Mouse (Mus musculus) cerebellum, adult 11 months (tissue): ENCODE results near the gene Coro7.

Experiments
- DNase-seq: peaks from one replicate; pipeline ENCODE4 v3.0.0; 2022

The Coro7 gene

DNA sequence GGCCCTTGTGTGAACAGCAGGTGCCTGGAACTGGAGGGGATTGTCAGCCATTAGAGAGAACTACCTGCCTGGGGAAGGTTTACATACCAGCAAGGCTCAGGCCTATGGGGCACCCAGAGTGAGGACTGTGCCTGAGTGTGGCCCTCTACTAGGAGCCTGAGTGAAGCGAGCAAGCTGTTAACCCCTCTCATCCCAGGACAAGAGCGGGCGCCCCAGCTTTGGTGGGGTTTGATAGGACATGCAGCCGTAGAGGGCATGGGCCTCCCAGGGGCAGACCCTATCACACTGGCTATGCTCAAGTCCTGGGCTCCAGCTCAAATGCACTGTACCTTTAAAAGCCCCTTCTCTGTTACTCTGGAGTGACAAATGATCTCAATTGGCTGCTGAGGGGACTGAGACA is 32.7 kb downstream of the Coro7 start:
- no peak for DNase-seq

DNA sequence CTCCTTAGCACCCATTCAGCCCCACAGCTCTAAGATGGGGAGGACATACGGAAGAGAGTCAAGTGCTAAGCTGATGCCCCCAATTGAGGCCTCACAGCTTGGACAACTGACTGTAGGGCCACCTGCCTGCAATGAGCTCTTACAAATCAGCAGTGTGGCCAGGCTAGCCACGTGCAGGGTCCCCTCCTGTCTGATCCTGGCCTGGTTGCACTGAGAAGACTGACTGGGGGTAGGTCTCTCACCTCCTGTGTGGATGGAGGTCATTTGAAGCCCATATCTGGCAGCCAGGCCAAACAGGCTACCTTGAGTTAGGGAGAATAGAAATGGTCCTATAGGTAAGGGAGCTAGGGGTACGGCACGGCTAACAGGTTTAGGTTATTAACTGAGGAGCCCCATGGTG is 33.7 kb downstream of the Coro7 start:
- no peak for DNase-seq

DNA sequence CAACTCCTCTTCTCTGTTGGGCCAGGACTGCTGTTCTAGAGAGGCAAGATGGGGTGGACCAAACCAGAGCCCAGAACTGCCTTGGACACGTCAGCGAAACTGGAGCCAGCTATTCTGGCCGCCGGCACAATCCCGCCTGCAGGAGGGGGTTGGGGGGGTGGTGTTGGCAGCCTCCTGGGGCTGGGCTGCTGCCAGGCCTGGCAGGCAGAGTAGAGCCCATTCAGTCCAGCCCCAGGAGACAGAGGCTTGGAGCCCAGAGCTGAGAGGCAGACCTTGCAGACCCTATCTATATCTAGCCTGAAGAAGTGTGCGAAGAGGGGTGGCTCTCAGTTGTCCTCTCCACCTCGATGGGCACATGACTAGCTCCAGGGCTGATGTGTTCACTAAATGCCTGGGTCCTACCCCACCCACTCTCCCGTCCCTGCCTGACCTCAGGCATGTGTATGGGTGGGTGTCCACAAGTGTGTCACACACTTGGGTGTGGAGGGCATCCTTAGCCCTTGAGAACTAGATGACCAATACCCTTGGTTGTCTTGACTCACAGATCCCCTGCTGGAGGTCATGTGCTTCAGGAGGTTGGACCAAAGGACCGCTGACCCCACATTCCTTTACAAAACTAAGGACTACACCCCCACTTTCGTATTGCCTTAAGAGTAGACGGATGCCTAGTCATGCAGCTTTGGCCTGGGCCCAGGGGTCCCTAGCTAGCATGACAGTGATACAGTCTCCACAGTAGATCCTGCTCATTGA is 35.7 kb downstream of the Coro7 start:
- peak; percentile 71 for DNase-seq

DNA sequence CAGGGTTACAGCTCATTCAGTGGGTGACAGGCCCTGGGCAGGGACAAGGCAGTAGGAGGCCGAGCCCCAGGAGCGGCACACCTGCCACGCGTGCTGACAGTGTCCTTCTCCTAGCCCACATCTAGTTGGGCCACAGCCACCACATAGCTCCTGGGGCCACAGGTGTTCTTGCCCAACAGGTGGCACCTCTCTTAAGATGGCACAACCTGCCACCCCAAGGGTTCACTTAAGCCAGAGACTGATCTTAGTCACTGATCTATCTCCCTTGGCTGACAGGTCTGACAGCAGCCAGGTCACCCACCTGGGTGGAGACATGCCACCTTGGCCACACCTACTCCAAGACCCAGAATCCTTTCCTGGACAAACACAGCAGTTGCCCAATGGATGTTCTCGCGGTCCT is 36.6 kb downstream of the Coro7 start:
- no peak for DNase-seq

DNA sequence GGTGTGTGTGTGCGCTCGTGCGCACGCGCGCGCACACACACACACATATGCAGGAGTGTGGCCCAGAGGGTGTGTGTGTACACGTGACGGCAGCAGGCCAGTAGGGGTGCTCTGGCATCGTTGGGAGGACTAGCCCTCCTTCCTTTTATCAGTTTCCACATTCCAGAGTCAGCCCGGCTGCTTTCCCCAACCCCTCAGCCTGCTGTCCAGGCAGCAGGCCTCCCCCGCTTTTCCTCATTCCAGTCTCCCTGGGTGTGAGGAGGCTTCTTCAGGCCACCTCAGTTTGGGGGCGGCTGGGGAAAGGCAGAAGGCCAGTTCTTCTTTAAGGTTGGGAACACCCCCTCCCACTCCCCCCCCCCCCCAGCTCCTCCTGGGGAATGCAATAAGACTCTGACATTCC is 37.4 kb downstream of the Coro7 start:
- DNase-seq: no peak

DNA sequence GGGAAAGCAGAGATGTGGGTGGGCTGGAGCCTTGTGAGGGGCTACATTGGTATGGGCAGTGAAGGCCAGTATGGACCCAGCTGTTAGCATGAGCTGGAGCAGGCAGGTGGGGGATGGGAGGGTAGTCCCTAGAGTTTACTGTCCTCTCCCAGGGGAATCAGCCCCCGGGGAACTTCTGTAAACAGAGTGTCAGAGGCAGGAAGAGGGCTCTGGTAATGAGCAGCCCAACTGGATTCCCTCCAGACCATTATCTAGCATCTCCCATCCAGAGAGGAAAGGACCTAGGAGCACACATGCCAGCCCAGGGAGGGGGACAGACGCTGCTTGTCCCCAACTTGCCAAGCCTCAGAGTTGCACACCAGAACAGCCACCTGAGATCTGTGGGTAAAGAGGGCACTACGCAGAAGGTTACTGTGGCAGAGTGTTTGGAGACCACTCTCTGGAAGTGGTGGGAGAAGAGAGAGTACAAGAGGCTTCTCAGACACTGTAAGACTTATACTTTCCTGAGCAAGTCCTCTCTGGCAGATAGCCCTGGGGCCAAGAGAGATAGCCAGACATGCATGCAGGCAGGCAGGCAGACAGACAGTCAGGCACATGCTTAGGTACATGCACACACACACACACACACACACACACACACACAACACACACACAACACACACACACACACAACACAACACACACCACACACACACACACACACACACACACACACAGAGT is 38.3 kb downstream of the Coro7 start:
- no peak for DNase-seq

DNA sequence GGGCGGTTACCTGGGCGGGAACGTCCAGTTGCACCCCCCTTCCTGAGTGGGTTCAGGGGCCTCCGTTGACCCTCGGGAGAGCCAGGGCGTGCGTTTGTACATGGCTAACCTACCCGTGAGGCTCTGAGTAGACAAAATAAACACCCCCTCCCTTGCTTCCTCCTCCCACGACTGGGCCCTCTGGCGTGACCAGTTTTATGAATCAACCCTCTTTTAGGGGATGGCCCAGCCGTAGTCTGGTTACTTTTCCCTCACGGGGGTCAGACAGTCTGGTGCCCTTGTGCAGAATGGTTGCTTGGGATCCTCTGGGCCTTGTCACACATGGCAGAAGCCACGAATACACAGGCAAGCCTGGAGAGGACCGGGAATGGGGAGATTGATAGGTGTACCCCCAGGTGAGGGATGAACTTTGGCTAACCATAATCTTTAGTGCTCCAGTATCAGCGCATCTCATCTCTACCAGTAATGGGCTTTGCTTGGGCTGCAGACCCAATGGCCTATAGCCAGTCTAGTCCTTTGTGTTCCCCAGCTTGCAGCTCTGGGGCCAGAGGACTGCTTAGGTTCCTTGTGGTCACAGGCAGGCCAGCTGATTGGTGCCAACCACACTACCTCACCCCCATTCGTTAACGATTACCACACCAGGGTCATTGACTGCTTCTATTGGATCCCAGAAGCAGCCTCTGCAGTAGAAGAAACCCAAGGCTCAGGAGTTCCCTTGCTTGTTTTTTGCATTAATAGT is 39.1 kb downstream of the Coro7 start:
- no peak for DNase-seq

DNA sequence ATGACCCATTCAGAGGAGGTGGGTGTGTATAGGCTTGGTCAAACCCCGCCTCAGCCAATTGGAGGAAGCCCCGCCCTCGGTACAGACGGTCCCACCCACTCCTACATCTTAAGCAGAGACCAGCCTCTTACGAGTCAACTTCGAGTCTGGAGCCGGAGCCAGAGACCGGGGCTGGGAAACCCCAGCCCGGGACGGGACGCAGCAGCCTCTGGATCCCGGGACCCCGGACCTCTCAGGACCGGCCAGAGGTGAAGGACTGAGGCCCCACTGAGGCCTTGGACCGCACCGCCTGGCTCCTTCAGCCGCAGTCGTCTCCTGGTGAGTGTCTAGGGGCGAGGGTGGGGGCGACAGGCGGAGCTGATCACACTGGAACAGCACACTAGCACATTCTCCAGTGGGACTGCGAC is 39.7 kb downstream of the Coro7 start, which contains the start of the genes Vasn and Dnaja3:
Vasn (plus strand) TSS at position 111 of the 407 bp plus-strand sequence.
Dnaja3 (plus strand) TSS at position 159 of the 407 bp plus-strand sequence.
- DNase-seq: no peak

DNA sequence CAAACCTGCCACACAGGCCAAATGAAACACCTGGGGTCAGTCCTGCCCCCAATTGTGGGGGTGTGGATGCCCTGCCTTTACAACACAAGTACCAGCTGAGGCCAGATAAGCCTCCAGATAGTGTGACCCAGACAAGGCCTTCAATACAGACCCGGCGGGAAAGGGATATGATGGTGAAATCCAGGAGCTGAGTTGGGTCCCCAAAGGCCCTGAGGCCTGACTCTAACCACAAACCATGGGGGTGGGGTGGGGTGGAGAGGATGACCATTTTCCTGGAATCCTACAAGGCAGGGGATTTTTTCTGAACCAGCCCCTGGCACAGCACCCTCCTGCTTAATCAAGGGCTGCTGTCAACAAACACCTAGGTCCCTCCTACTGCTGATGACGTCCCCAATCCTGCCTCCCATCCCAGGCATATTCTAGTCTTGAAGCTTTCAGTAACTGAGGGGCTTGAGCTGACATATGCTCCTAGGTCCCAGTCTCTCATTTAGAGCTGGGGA is 40.6 kb downstream of the Coro7 start:
- no peak for DNase-seq

DNA sequence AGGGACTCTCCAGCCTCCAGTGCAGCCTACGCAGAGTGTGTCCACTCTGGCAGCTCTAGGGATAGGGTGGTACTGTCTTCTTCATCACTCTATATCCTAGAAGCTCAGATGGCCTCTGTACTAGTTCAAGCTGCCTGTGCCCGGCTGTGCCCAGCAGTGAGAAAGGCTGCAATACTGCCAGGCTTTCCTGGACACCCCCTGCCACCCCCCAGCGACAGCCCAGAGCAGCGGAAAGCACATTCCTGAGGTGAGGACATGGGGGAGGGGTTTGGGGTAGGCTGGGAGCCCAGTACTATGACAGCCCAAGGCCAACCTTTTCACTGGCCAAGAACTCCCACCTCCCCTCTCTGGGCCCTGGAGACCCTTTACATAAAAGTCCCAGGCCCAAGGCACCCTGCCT is 43.8 kb downstream of the Coro7 start:
- no peak for DNase-seq

DNA sequence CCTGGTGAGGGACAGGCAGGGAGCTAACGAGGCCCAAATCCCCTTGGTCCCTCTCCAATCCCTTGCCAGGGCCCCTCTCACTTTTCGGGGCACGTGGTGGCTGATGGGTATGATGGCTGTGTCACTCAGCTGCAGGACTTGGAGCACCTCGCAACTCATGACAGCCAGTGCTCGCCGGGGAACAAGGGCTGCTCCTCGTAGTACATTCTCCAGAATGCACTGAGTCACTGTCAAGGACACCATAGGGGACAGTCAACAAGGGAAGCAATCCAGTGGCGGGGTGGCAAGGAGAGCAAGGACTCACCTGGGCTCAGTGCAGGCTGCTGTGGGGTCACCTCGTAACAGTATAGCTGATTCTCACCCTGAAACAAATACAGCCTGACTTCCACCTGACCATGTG is 44.9 kb downstream of the Coro7 start:
- no peak for DNase-seq

DNA sequence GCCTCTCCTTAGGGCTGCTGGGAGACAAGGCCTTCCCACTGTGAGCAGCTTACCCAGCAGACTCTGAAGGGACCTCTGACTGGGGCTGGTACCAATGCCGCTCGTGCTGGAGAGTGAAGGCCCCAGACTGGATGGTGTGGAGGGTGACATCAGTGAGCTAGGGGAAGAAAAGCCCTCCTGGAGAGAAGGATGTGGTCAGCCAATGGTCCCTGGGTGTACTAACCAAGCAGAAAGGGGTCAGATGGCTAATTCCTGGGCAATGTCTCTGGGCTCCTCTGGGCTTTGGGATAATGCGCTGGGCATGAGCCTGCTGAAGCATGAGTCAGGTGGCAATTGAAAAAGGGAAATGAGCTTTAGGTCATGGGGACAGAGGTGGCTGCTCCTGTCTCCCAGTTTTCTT is 45.9 kb downstream of the Coro7 start:
- no peak for DNase-seq

DNA sequence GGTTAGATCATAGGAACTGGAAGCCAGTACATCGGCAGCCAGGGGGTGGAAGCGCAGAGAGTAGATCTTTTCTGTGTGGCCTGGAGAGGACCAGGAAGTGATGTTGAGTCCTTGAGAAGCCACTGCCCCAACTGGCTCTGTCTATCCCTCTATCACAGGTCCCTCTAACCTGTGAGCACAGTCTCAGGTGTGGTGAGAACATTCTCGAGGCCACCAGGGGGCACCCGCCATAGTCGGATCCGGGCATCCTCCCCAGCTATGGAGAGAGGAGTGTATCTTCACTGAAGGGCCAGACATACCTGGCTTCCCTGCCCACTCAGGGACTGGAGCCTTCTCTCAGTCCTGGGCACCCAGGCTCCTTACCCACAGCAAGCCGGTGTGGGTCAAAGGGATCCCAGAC is 47.5 kb downstream of the Coro7 start:
- no peak for DNase-seq

DNA sequence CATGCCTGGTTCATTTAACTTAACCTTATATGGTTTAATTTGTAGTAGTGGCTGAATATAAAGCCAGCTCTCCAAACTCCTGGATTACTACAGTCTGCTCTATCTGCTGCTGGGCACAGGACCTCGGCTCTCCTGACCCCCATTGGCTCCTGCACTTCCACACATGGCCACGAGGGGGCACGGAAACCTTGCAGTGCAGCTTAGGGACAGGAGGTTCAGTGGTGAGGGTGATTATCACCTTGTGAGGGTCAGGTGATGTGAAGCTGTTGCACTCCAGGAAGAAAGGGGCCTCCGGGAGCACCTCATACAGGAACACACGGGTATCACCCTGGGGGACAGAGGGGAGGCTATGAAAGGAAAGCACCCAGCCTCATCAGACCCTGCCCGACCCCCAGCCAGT is 49.6 kb downstream of the Coro7 start:
- DNase-seq: peak; percentile 78

DNA sequence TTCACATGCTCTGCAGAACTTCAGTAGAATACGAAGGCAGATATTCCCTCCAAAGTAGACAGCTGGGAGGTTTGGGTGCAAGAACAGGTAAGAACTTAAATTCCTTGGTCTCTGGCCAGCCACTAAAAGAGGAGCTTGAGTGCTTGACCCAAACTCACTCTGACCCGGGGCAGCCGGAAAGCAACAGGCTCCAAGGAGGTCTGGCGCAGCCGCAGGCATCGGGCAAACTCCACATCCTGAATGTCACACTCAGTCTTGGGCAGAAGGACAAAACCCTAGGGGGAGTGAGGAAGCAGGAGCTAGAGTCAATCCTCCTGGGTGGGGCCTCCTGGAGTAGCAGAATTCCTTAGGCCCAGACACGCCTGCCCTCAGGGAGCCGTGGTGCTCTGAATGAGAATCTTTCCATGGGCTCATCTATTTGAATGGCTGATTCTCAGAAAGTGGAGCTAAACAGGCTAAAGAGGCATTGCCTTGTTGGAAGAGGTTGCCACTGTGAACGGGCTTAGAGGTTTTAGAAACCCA is 50.6 kb downstream of the Coro7 start:
- DNase-seq: no peak

DNA sequence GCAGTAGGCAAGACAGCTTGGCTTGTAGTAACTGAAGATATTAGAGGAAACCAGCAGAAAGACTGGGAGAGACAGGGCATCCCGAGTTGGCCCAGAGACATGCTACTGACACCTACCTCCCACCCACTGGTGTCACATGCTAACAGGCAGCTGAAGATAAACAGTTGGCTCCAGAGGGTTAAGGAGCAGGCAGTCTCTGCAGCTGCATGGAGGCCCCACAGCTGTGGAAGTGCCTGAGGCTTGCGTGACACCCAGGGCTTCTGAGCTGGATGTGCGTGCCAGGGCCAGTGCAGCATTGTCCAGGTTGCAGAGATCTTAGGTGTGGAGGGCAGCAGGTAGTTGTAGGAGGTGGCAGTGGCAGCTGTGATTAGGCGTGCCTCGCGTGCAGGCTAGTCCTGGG is 52.5 kb downstream of the Coro7 start:
- no peak for DNase-seq

DNA sequence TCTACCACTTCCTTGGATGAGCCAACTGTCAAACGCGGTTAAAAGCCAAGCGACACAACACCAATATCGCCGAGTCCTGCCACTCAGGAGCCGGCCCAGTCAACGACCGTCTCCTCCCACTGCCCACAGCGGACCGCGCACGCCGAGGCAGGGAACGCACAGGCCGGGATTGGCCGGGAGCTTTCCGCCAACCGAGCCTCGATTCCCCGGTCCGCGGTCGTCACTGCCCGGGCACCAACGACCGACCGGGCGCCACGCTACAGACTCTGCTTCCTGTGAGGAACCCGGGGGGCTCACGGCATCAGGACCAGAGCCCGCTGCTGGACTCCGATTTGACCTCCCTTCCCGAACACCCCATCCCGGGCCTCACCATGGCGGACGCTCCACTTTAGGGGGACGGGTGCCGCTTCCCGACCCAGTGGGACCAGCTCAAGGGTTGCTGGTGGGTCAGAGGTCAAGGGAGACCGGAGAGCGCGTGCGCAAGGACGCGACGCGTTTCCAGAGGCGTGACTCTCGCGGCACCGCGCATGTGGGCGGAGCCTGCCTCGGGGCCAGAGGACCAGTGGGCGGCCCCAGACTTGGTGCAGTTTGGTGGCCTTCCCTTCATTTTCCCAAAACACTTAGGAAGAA is 55.0 kb downstream of the Coro7 start, which contains the start of gene Pam16:
Pam16 (minus strand) TSS at position 508 of the 630 bp plus-strand sequence.
- peak; percentile 90 for DNase-seq

DNA sequence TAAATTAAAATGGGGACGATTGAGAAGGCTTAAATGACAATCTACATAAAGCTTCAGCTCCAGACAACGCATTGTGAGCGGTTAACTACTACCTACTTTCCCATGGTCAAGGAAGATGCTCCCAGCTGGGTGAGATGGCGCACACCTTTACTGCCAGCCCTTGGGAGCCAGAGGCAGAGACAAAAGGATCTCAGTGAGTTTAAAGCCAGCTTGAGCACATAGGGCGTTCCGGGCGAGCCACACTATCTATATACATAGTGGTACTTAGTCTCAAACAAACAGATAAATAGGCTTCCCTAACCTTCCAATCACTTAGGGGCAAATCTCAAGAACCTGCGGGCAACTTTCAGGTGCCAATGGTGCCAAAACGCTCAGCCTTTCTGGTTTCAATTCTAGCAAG is 55.5 kb downstream of the Coro7 start:
- DNase-seq: no peak

DNA sequence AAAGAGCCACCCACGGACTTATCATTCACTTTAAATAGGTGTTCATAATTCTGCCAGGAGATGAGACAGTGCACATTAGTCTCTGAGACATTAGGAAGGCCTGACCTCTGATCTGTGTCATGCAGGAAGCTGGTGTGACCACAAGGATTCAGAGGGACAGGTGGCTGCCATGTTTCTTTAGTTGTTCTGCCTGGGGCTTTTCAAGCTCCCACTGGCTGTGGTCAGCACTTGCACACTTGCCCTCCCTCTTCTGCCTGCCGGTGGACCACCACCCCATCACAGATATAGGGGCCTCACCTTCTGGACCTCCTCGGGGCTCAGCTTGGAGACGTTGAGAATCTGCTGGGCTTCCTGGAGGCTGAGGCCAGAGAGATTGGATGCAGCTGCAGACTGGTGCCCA is 62.7 kb downstream of the Coro7 start:
- no peak for DNase-seq

DNA sequence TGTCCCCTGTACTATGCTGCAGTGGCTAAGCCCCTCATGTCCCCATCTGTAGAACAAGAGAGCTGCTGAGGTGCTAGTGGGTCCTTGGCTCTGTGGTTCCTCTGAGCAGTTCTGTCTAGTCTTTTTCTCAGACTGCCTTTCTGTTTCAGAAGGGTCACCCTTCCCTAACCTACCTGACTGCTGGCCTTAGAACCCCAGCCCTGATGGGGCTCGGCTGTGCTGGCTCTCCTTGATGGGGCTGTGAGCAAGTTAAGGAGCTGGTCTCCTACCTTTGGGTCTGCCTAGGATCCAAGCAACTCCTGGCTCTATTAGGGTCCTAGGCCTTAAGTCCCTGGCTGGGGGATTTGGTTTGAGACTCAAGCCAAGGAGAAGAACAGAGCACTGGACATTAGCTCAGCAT is 64.3 kb downstream of the Coro7 start:
- no peak for DNase-seq

DNA sequence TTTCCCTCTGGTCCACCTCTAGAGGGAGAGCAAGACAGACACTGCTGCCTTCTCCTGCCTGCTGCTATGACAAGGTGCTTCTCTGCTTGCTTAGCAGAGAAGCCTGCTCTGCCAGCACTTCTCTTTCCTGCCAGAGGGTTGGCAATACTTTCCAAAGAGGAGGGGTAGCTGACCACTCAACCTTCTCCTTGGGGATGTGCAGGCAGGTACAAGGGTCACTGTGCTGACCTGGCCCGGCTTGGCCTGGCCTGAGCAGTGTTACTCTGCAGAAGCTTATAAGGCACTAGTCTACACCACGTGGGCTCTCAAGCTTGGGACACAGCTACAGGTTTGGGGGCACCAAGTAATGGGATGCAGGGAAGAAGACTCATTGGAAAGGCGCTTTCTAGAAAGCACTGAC is 64.9 kb downstream of the Coro7 start:
- DNase-seq: no peak

DNA sequence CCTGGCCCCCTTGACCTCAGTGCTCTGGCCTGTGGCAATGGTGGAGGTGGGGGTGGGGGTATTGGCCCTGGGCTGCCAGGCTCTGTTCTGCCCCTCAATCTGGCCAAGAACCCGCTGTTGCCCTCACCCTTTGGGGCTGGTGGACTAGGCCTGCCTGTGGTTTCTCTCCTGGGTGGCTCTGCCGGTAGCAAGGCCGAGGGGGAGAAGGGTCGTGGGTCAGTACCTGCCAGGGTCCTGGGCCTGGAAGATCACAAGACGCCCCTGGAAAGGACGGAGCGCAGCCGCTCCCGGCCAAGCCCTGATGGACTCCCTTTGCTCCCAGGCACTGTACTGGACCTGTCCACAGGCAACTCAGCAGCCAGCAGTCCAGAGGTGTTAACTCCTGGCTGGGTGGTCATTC is 65.8 kb downstream of the Coro7 start:
- no peak for DNase-seq

DNA sequence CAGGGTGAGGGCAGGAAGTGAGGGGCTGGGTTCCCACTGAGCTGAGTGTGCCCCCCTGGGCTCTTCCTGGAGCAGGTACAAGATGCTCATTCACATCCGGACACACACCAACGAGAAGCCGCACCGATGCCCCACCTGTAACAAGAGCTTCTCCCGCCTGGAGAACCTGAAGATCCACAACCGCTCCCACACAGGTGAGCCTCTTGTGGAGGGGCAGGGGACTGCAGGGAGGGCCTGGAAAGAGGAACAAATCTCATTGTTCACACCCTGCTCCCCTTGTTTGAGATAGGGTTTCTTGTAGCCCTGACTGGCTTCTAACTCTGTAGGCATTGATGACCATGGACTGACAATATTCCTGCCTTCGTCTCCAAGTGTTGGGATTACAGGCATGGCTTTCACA is 67.9 kb downstream of the Coro7 start:
- no peak for DNase-seq
